Mouse (Mus musculus) left cerebral cortex, postnatal 25 days (tissue): Measurements from ENCODE around the gene Pip4p1. TPM values are rescaled to one million over a fixed set of nuclear protein-coding genes. Genes with fewer than 3 reads are reported as not detected.
"Not testable (repeated sequence)": the region's sequence is repeated elsewhere in the genome, so short reads cannot be mapped to it uniquely, and the experiment has no call there.

Experiments
- DNase-seq, 2 experiments: peaks; one replicate each; pipeline ENCODE4 v3.0.0; 2022; ENCODE audit warnings: low spot score in 2 of 2, mixed read lengths in 1 of 2
- intact Hi-C: fragments of 180-260 bp; cut with DNase I; formaldehyde crosslinking; loops from one replicate; pipeline ENCODE4 v1.15.1; 2025
- total RNA-seq, 2 experiments: library from RNA; stranded (reverse); gene quantifications; 2 replicates each; pipeline ENCODE4 v1.2.3; 2021

Pip4p1 gene
- total RNA-seq, 2 experiments from 2014 or later: 97.5 to 102 TPM

- intact Hi-C loops, DNase-seq: not testable (repeated sequence)
Measured at GRCm38 (mm10) chr14:50944668-50945033, 14.0 kb upstream of the Pip4p1 start.

GRCm38 (mm10) chr14:50943932-50944667 lies 13.4 kb upstream of the Pip4p1 start, which contains the start of gene Gm49342:
Gene Gm49342, plus strand, starts transcription at chr14:50944517.
- DNase-seq: peak; percentile 85 to 91
- intact Hi-C loops: no loop called here

GRCm38 (mm10) chr14:50938940-50939339 lies 8.3 kb upstream of the Pip4p1 start:
- intact Hi-C loops: loop anchor here (10.0 kb wide), 1 partner anchor 956 kb away; the partner anchor contains the start of gene Slc39a2
- no peak for DNase-seq

GRCm38 (mm10) chr14:50938119-50938908 lies 7.7 kb upstream of the Pip4p1 start:
- intact Hi-C loops: loop anchor here (10.0 kb wide), 1 partner anchor 956 kb away; the partner anchor contains the start of gene Slc39a2
- no peak for DNase-seq

GRCm38 (mm10) chr14:50936649-50937048 lies 6.0 kb upstream of the Pip4p1 start:
- intact Hi-C loops: loop anchor here (10.0 kb wide), 1 partner anchor 958 kb away; the partner anchor contains the start of gene Slc39a2
- DNase-seq: no peak

- intact Hi-C loops: loop anchor here (5.0 to 10.0 kb wide), 2 partner anchors 124 to 963 kb away; partner anchors contain the start of genes Ccnb1ip1, Parp2 and Slc39a2
- no peak for DNase-seq
Measured at GRCm38 (mm10) chr14:50931493-50932020, 901 bp upstream of the Pip4p1 start.

GRCm38 (mm10) chr14:50930377-50930753 lies 291 bp downstream of the Pip4p1 start:
- DNase-seq: no peak
- intact Hi-C loops: loop anchor here (5.0 to 10.0 kb wide), 2 partner anchors 123 to 964 kb away; partner anchors contain the start of genes Ccnb1ip1, Parp2 and Slc39a2

GRCm38 (mm10) chr14:50929951-50930350 lies 705 bp downstream of the Pip4p1 start:
- DNase-seq: peak in 1 of 2 experiments; percentile 25
- intact Hi-C loops: loop anchor here (5.0 to 10.0 kb wide), 2 partner anchors 123 to 965 kb away; partner anchors contain the start of genes Ccnb1ip1, Parp2 and Slc39a2

GRCm38 (mm10) chr14:50927366-50927765 lies 3.3 kb downstream of the Pip4p1 start:
- intact Hi-C loops: loop anchor here (1.0 kb wide), 1 partner anchor 162 kb away; no protein-coding TSS in a partner anchor
- no peak for DNase-seq

GRCm38 (mm10) chr14:50925111-50925920 lies 5.3 kb downstream of the Pip4p1 start:
- intact Hi-C loops: loop anchor here (2.0 kb wide), 1 partner anchor 137 kb away; no protein-coding TSS in a partner anchor
- DNase-seq: peak in 1 of 2 experiments; percentile 28

- intact Hi-C loops: loop anchor here (2.0 kb wide), 1 partner anchor 138 kb away; no protein-coding TSS in a partner anchor
- peak; percentile 98 to 99 for DNase-seq
Measured at GRCm38 (mm10) chr14:50924281-50925064, 6.2 kb downstream of the Pip4p1 start, which contains the start of the genes Osgep and Apex1. Gene Osgep, minus strand, starts transcription at chr14:50924893. Gene Apex1, plus strand, starts transcription at chr14:50924968.

GRCm38 (mm10) chr14:50923437-50923836 lies 7.2 kb downstream of the Pip4p1 start:
- DNase-seq, intact Hi-C loops: not testable (repeated sequence)

GRCm38 (mm10) chr14:50911356-50911755 lies 19.3 kb downstream of the Pip4p1 start:
- no peak for DNase-seq
- intact Hi-C loops: no loop called here

GRCm38 (mm10) chr14:50908126-50908525 lies 22.5 kb downstream of the Pip4p1 start:
- intact Hi-C loops: no loop called here
- DNase-seq: no peak

- intact Hi-C loops, DNase-seq: not testable (repeated sequence)
Measured at GRCm38 (mm10) chr14:50905327-50905726, 25.3 kb downstream of the Pip4p1 start.

- intact Hi-C loops: no loop called here
- DNase-seq: no peak
Measured at GRCm38 (mm10) chr14:50904828-50905129, 25.9 kb downstream of the Pip4p1 start.

GRCm38 (mm10) chr14:50903973-50904827 lies 26.5 kb downstream of the Pip4p1 start:
- intact Hi-C loops: no loop called here
- peak in 1 of 2 experiments; percentile 32 for DNase-seq
